Mouse (Mus musculus) liver, postnatal 0 days (tissue): Measurements from ENCODE around the gene Pitpnm3. TPM values are rescaled to one million over a fixed set of nuclear protein-coding genes. Genes with fewer than 3 reads are reported as not detected.

Source experiments
- ATAC-seq: fragments of 200-750 bp; cut with Nextera tagmentation; 2 replicates; pipeline ENCODE4 v1.8.0; 2017; ENCODE audit warnings: mild to moderate bottlenecking, moderate library complexity
- DNase-seq: peaks from one replicate; pipeline ENCODE4 v3.0.0-alpha.2; 2016
- H3K27ac ChIP-seq: fragments of 300-500 bp; sonication (generic); 2 replicates; pipeline ENCODE4 v1.5.1; 2014; ENCODE audit warnings: antibody characterized with exemption, moderate library complexity, mild to moderate bottlenecking, low read depth
- H3K27me3 ChIP-seq: fragments of 300-500 bp; sonication (generic); 2 replicates; pipeline ENCODE4 v1.6.1; 2014; ENCODE audit warnings: low read length, control low read depth, mixed read lengths; ENCODE audit not compliant: insufficient read depth
- H3K36me3 ChIP-seq: fragments of 300-500 bp; sonication (generic); replicated peaks from 2 replicates; pipeline ENCODE4 v1.6.1; 2014; ENCODE audit warnings: mild to moderate bottlenecking, control low read depth, low read length, moderate library complexity, mixed read lengths; ENCODE audit not compliant: insufficient read depth
- H3K4me1 ChIP-seq: fragments of 300-500 bp; sonication (generic); 2 replicates; pipeline ENCODE4 v1.6.1; 2014; ENCODE audit warnings: antibody characterized with exemption, mild to moderate bottlenecking, control low read depth; ENCODE audit not compliant: insufficient read depth
- H3K4me2 ChIP-seq: fragments of 300-500 bp; sonication (generic); 2 replicates; pipeline ENCODE4 v1.6.1; 2014; ENCODE audit warnings: low read depth, mild to moderate bottlenecking, low read length, moderate library complexity, mixed read lengths
- H3K4me3 ChIP-seq: fragments of 300-500 bp; sonication (generic); 2 replicates; pipeline ENCODE4 v1.5.1; 2014; ENCODE audit warnings: low read depth, low read length
- H3K9ac ChIP-seq: fragments of 300-500 bp; sonication (generic); replicated peaks from 2 replicates; pipeline ENCODE4 v1.6.1; 2014; ENCODE audit warnings: mild to moderate bottlenecking, moderate library complexity
- H3K9me3 ChIP-seq: fragments of 300-500 bp; sonication (generic); 2 replicates; pipeline ENCODE4 v1.6.1; 2016; ENCODE audit warnings: mild to moderate bottlenecking, control low read depth, low read length, mixed read lengths
- CTCF ChIP-seq: sonication (generic); IDR thresholded peaks from 2 replicates; pipeline ENCODE4 v1.5.1; 2016; ENCODE audit warnings: antibody characterized with exemption, low read depth
- EP300 ChIP-seq: IDR thresholded peaks from 2 replicates; pipeline ENCODE4 v1.6.1; 2016; ENCODE audit warnings: antibody characterized with exemption, low read depth, mild to moderate bottlenecking
- WGBS: fragments of 180-500 bp; shearing (Covaris S2); extraction: QIAGEN DNeasy Blood & Tissue Kit; methylation state at CpG from one replicate; pipeline ENCODE4 v1.1.7; 2014; ENCODE audit not compliant: insufficient replicate concordance; 5-methylcytosine and 5-hydroxymethylcytosine counted together
- polyA plus RNA-seq: library from polyadenylated mRNA; unstranded; fragments of >200 nt; fragmentation: Nextera tagmentation; extraction: Ambion mirVana; gene quantifications from 2 replicates; pipeline ENCODE4 v1.2.1, GENCODE M21; 2015

Gene Pitpnm3
- polyA plus RNA-seq, 1 experiment from 2014 or later, result not detected

DNA sequence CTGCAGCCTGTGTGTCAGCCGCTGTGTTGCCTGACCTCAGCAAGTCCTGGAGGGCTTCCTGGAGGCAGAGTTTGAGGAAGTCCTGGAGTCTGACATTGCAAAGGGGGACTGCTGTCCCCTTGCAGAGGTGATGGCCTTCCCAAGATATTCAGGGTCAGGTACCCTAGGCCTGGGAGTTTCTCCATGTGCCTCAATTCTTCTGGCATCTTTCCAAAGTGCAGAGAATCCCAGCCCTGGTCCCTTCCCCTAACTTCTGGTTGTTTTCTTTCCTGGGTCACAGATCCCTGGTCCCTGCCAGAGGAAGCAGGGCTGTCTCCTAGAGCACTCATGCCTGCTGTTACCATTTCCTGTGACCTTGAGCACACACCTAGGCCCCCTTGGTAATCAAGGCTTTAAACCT lies 3.9 kb downstream of the Pitpnm3 start:
- H3K9me3 ChIP-seq, result no peaks in the 10 kb centered on the region
- 79% methylated on average over 1 of the region's 1 CpGs for WGBS
- no peak overlapping the region for H3K4me2 ChIP-seq
- H3K36me3 ChIP-seq, result no peaks in the 10 kb centered on the region
- H3K27me3 ChIP-seq, result peaks cover 44% of the 10 kb centered on the region
- H3K27ac ChIP-seq, result no peak overlapping the region
- DNase-seq (no peak), ATAC-seq (no peak)
- TF ChIP-seq EP300 (no peak), CTCF (no peak)
- no peaks in the 10 kb centered on the region for H3K4me1 ChIP-seq
- H3K4me3 ChIP-seq, result no peak overlapping the region
- H3K9ac ChIP-seq, result no peak overlapping the region

DNA sequence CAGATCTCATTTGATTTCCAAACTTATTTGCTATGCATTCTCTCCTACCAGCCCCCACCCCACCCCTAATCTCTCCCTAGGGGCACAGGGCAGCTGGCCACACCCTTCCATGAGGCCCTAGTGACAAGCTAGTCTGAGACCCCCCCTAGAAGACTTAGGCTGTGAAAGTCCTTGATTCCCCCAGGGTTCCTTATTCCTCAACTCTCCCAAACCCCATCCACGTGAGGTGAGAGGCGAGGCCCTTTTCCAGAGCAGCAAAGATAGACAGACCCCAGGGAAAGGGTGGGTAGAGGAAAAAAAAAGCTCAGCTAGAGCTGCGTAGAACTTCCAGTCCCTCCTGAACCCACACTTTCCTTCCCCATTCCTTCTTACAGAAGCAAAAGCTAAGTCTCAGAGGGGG lies 4.7 kb downstream of the Pitpnm3 start:
- H3K4me3 ChIP-seq, result no peak overlapping the region
- no peaks in the 10 kb centered on the region for H3K9me3 ChIP-seq
- no peaks in the 10 kb centered on the region for H3K36me3 ChIP-seq
- no peaks in the 10 kb centered on the region for H3K4me1 ChIP-seq
- H3K27me3 ChIP-seq, result peaks cover 36% of the 10 kb centered on the region
- H3K4me2 ChIP-seq, result no peak overlapping the region
- no peak for TF ChIP-seq EP300
- TF ChIP-seq CTCF, result no peak
- H3K27ac ChIP-seq, result no peak overlapping the region
- 74% methylated on average over 3 of the region's 3 CpGs for WGBS
- no peak overlapping the region for H3K9ac ChIP-seq
- ATAC-seq (no peak), DNase-seq (no peak)

DNA sequence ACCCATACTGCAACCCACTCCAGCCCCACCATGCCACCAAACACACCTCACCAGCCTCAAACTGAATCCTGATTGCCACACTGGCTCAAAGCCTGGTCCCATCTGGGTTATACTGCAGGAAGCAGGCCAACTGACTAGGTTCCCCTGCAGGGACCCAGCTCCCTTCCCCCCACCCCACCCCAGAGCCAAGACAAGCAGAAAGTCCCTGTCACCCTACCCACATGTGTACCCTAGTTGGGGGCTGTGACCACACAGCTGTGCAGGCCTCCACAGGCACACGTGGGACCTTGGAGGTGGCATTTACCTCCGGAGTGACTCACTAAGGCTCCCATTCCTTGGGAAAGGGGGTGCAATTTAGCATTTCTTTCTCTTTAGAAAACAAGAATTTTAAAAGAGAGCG lies 5.1 kb downstream of the Pitpnm3 start:
- TF ChIP-seq EP300 (no peak), CTCF (no peak)
- H3K4me1 ChIP-seq, result no peaks in the 10 kb centered on the region
- H3K27ac ChIP-seq, result no peak overlapping the region
- peaks cover 34% of the 10 kb centered on the region for H3K27me3 ChIP-seq
- no peak overlapping the region for H3K9ac ChIP-seq
- no peak overlapping the region for H3K4me2 ChIP-seq
- DNase-seq (no peak), ATAC-seq (no peak)
- H3K36me3 ChIP-seq, result no peaks in the 10 kb centered on the region
- no peak overlapping the region for H3K4me3 ChIP-seq
- WGBS, result 72% methylated on average over 3 of the region's 3 CpGs
- no peaks in the 10 kb centered on the region for H3K9me3 ChIP-seq

DNA sequence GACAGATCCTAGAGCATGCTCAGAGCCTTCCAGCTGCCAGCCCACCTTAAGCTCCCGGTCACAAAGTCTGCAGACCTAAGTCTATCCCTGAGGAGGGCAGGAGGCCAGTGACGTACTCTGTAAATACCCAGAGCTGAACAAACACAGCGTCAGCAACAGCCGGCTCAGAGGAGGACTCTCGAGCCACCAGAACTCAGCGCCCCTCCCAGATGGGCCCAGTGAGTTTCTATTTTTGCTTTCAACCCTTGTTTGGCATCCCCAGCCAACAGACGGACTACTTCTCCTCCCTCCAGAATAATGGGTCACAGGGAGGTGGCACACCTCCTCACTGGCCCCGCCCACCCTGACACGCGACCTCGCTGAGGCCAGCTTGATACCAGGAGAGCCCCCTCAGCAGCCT lies 5.6 kb downstream of the Pitpnm3 start:
- no peaks in the 10 kb centered on the region for H3K36me3 ChIP-seq
- TF ChIP-seq EP300, result no peak
- TF ChIP-seq CTCF, result no peak
- no peaks in the 10 kb centered on the region for H3K4me1 ChIP-seq
- H3K4me3 ChIP-seq, result no peak overlapping the region
- no peaks in the 10 kb centered on the region for H3K9me3 ChIP-seq
- 12% methylated on average over 11 of the region's 11 CpGs for WGBS
- ATAC-seq (no peak), DNase-seq (no peak)
- no peak overlapping the region for H3K27ac ChIP-seq
- no peak overlapping the region for H3K9ac ChIP-seq
- peaks cover 29% of the 10 kb centered on the region for H3K27me3 ChIP-seq
- H3K4me2 ChIP-seq, result peak overlapping the region; percentile 13; the same call in 1 of the 2 replicates

DNA sequence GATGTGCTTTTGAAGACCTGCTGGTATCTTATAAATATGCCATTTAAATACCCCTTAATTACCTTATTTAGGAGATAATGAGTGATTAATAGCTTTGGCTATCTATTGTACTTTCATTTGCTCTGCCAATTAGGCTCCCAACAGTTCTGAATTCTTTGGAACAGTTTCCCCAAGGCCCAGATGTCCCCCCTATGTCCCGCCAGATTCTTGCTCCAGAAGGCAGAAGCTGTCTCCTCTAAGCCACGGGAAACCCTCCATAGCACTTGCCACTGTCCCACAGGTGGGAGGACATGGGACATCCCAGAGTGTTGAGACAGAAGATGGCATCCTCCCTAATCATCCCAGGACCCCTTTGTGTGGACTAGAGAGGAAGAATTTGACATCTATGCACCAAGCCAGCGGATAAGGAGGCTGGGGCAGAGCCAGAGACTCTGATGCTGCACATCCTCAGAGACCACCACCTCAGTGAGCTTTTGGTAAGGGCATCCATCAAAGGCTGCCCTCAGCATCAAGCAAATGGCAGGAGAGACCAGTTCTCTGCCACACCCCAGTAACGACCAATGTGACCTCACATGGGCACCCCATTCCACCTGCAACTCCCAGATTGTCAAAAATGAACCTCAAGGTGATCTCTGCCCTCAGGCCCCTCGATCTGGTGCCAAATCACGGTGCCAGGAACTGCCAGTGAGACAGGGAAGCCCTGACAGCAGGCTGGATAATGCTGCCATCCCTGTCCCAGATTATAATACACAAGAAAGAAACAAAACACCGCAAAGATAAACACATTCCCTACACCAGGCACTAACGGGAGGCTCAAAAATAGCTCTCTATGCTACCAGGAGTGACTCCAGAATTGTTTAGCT lies 6.3 kb downstream of the Pitpnm3 start:
- Histone ChIP-seq H3K4me3 (no peak overlapping the region), H3K9me3 (no peaks in the 10 kb centered on the region), H3K4me1 (no peaks in the 10 kb centered on the region), H3K27me3 (peaks cover 22% of the 10 kb centered on the region), H3K4me2 (no peak overlapping the region), H3K9ac (no peak overlapping the region), H3K27ac (no peak overlapping the region), H3K36me3 (no peaks in the 10 kb centered on the region)
- ATAC-seq (no peak), DNase-seq (no peak)
- TF ChIP-seq CTCF (no peak), EP300 (no peak)
- WGBS, result 59% methylated on average over 8 of the region's 8 CpGs

DNA sequence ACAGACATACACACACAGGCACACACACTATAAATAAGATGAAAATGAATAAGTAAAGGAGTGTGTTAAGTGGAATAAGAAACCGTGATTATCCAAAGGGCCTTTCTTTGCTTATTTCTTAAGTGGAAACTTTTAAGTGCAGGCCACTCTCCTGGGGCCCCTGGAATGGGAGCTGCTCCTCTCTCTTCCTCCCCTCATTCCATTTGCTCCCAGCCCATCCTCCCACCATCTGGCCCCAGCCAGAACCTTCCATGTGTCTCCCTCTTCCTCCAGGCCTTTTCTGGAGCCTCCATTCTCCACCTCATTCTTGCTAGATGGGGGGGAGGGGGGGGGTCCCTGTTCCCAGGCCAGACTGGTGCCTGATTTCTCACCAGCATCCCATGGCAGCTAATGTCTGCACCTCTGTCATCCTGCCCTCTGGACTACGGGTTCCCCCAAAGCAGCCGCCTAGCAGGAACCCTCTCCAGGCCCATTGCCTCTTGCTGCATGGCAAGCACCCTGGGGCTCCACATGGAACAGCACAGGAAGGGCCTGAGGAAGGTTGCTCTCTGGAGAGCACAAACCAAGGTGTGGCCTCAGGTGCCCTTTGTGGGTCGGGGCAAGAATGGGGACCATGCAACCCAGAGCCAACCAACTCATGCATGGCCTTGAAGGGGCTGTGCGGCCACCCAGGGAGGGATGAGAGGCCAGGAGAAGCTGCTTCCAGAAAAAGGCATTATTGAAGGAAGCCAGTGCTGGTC lies 8.0 kb downstream of the Pitpnm3 start:
- no peak for ATAC-seq
- no peaks in the 10 kb centered on the region for H3K9me3 ChIP-seq
- no peaks in the 10 kb centered on the region for H3K36me3 ChIP-seq
- no peak for DNase-seq
- peaks cover 7% of the 10 kb centered on the region; the same call in 1 of the 2 replicates for H3K27me3 ChIP-seq
- TF ChIP-seq CTCF (no peak), EP300 (no peak)
- 71% methylated on average over 5 of the region's 5 CpGs for WGBS
- H3K9ac ChIP-seq, result no peak overlapping the region
- no peak overlapping the region for H3K27ac ChIP-seq
- H3K4me2 ChIP-seq, result no peak overlapping the region
- H3K4me1 ChIP-seq, result no peaks in the 10 kb centered on the region
- no peak overlapping the region for H3K4me3 ChIP-seq
